In genomic region chr16:3846711-3847518, GRCm38 (mm10) we compare ENCODE assay signal across 8 mouse cellular contexts. TPM values are rescaled to one million over a fixed set of nuclear protein-coding genes. Genes with fewer than 3 reads are reported as not detected.
DNase-seq lines count a peak whose midpoint lies in the region; ATAC-seq lines count a peak whose summit lies in the region.

Gene Zfp174 (plus strand): TSS chr16:3847268.

- H3K4me2 ChIP-seq in hindbrain, embryonic 11.5 days (replicated peaks; ENCODE audit: low read depth, low read length) = peak within 1 kb of the TSS; percentile 50

- peak within 1 kb of the TSS; percentile 63 for H3K4me3 ChIP-seq in hindbrain, embryonic 11.5 days (ENCODE audit: low read depth, low read length)

- H3K9ac ChIP-seq in hindbrain, embryonic 11.5 days (ENCODE audit: low read depth, low read length) = peak within 1 kb of the TSS; percentile 66

- H3K27me3 ChIP-seq in hindbrain, embryonic 11.5 days (ENCODE audit: control insufficient read depth, insufficient read depth, low read length) = no peaks in the 10 kb centered on the region

- 0 out of 2 replicates have a peak, but pooled peaks cover 2% of the 10 kb centered on the region for H3K4me1 ChIP-seq in hindbrain, embryonic 11.5 days (replicated peaks; ENCODE audit: control insufficient read depth, insufficient read depth, low read length)

- H3K36me3 ChIP-seq in hindbrain, embryonic 11.5 days (ENCODE audit: control insufficient read depth, insufficient read depth, low read length) = no peaks in the 10 kb centered on the region

- ATAC-seq in hindbrain, embryonic 11.5 days (ENCODE audit: low FRiP score) = peak; percentile 99

- 4% methylated on average over 38 of the region's 38 CpGs for WGBS in hindbrain, embryonic 11.5 days

- no peaks in the 10 kb centered on the region for H3K9me3 ChIP-seq in hindbrain, embryonic 11.5 days (ENCODE audit: control insufficient read depth, low read length)

- DNase-seq in Muller cell, postnatal 12 days (ENCODE audit: inconsistent ontology term) = peak; percentile 96
- DNase-seq in cerebellum, adult 9-11 months = peak; percentile 98
- DNase-seq in frontal cortex, adult 2 months (ENCODE audit: extremely low spot score in 1 of 2, low spot score in 1 of 2) = peak; percentile 97
- peak; percentile 95 for DNase-seq in hindbrain, embryonic 11.5 days (ENCODE audit: low spot score)
- DNase-seq in layer of hippocampus, postnatal 10 days (ENCODE audit: low spot score in 2 of 2) = peak; percentile 85 to 90
- DNase-seq in lung, postnatal 10 days = peak; percentile 97
- peak; percentile 89 for DNase-seq in ovary, postnatal 36 days (ENCODE audit: low spot score)
- DNase-seq in thymus, postnatal 25 days = peak; percentile 90

- no peak within 1 kb of the TSS for H3K27ac ChIP-seq in hindbrain, embryonic 11.5 days (ENCODE audit: low read depth, low read length)

RNA-seq across cellular contexts. Expression of gene Zfp174, which starts in this region (rescaled TPM):
- polyA plus RNA-seq in frontal cortex, adult 2 months (2012; rRNA removed) = 2.9 and 3.4 TPM in 2 replicates
- polyA plus RNA-seq in hindbrain, embryonic 11.5 days (2014; fragmentation: Nextera tagmentation; extraction: Ambion mirVana) = 0.91 and 1.0 TPM in 2 replicates
- total RNA-seq in layer of hippocampus, postnatal 10 days (2021) = 1 to 10 TPM; 4.4 to 4.8 TPM
